Mouse (Mus musculus) bone marrow, adult 2 months (tissue): ENCODE measurements at regions not wholly inside any gene's neighbourhood (a gene's known extent, or its start where the extent isn't known, plus 50 kb on each side); places are given as distances from the start of the nearest gene placed in this dataset.

Experiments used
- H3K27ac ChIP-seq: fragments of 200-500 bp; 2 replicates; pipeline ENCODE4 v1.5.1; 2012; ENCODE audit warnings: low read depth, mild to moderate bottlenecking, control low read depth, inconsistent platforms, low read length; ENCODE audit not compliant: control insufficient read depth, poor library complexity, insufficient read depth
- H3K4me1 ChIP-seq: fragments of 200-500 bp; 2 replicates; pipeline ENCODE4 v1.6.1; 2011; ENCODE audit warnings: low read length; ENCODE audit not compliant: control insufficient read depth, insufficient read depth
- H3K4me3 ChIP-seq: fragments of 200-500 bp; replicated peaks from 2 replicates; pipeline ENCODE3; 2011; ENCODE audit warnings: mild to moderate bottlenecking, low read depth, low read length, control low read depth; ENCODE audit not compliant: control insufficient read depth
- CTCF ChIP-seq: fragments of 200-500 bp; IDR thresholded peaks from 2 replicates; pipeline ENCODE4 v1.5.1; 2011; ENCODE audit warnings: low read length, control low read depth; ENCODE audit not compliant: control insufficient read depth, insufficient read depth
- POLR2A ChIP-seq: fragments of 200-500 bp; IDR thresholded peaks from 2 replicates; pipeline ENCODE4 v1.6.1; 2011; ENCODE audit warnings: low read depth, mild to moderate bottlenecking, control low read depth, low read length, borderline replicate concordance; ENCODE audit not compliant: control insufficient read depth
- WGBS: fragments of 180-500 bp; shearing (Covaris S2); methylation state at CpG from one replicate; pipeline ENCODE4 v1.1.7; 2018; 5-methylcytosine and 5-hydroxymethylcytosine counted together

DNA sequence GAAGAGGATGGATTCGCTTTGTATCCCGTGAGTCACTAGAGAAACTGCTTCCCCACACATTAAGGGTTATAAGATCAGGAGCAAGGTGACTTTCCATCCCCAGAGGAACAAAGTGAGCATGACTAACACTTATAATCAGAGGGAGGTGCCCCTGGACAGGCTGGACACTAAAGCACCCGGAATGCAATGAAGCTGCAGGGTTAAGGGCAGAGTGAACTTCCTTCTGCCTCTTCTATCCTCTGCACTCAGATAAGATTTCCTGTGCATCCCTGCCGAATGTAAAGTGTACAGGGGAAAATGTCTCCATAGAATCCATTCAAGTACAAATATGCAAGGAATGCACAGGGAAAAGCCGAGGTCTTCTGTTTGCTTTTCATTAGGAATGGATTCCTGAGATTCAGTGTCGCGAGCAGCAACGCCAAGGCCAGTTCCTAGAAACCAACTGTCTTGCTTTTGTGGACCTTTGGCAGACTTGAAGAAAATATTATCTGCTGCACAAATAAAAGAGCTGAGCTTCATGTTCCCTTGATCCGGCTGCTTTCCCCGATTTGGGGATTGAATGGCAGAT is 58.5 kb upstream of the Fbxl7 start:
- TF ChIP-seq CTCF: no peak
- no peak for TF ChIP-seq POLR2A
- H3K4me1 ChIP-seq: no peaks in the 10 kb centered on the region
- H3K27ac ChIP-seq: no peak overlapping the region
- WGBS: 75% methylated on average over 10 of the region's 10 CpGs
- no peak overlapping the region for H3K4me3 ChIP-seq

GRCm38 (mm10) chr15:26958980-26959379 is 63.6 kb upstream of the Fbxl7 start:
- WGBS: 71% methylated on average over 2 of the region's 2 CpGs
- TF ChIP-seq POLR2A: no peak
- TF ChIP-seq CTCF: no peak
- H3K4me1 ChIP-seq: no peaks in the 10 kb centered on the region
- H3K4me3 ChIP-seq: no peak overlapping the region
- no peak overlapping the region for H3K27ac ChIP-seq

- TF ChIP-seq POLR2A: no peak
- no peak for TF ChIP-seq CTCF
- H3K27ac ChIP-seq: no peak overlapping the region
- H3K4me3 ChIP-seq: no peak overlapping the region
- H3K4me1 ChIP-seq: no peaks in the 10 kb centered on the region
- 74% methylated on average over 5 of the region's 5 CpGs for WGBS
Measured at GRCm38 (mm10) chr15:26968392-26969025, 73.1 kb upstream of the Fbxl7 start.

GRCm38 (mm10) chr15:26970770-26971169 is 75.4 kb upstream of the Fbxl7 start:
- Histone ChIP-seq H3K4me3 (no peak overlapping the region), H3K27ac (no peak overlapping the region), H3K4me1 (no peaks in the 10 kb centered on the region)
- 62% methylated on average over 1 of the region's 1 CpGs for WGBS
- no peak for TF ChIP-seq POLR2A
- TF ChIP-seq CTCF: no peak

DNA sequence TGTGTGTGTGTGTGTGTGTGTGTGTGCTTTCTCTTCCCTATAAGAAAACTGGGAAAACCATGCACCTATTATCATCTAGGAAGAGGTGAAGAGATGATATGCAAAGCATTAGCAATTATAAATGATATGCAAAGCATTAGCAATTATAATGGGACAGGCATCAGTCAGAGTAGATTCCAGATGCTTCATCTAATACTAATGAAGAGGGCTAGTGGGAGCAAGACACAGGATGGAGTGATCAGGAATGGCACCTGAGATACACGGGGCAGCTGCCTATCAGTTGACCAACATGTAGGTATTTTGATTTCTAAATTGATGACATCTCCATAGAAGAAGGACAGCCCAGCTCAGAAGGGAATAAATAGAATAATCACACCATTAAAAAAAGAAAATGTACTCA is 97.7 kb upstream of the Fbxl7 start:
- Histone ChIP-seq H3K4me1 (no peaks in the 10 kb centered on the region), H3K27ac (no peak overlapping the region), H3K4me3 (no peak overlapping the region)
- 53% methylated on average over 1 of the region's 1 CpGs for WGBS
- TF ChIP-seq POLR2A: no peak
- no peak for TF ChIP-seq CTCF

- no peak for TF ChIP-seq CTCF
- no peak for TF ChIP-seq POLR2A
- no peak overlapping the region for H3K4me3 ChIP-seq
- WGBS: 40% methylated on average over 4 of the region's 4 CpGs
- no peak overlapping the region for H3K27ac ChIP-seq
- no peaks in the 10 kb centered on the region for H3K4me1 ChIP-seq
Measured at GRCm38 (mm10) chr15:27009069-27009468, 113.7 kb upstream of the Fbxl7 start.

GRCm38 (mm10) chr15:27013906-27014658 is 118.7 kb upstream of the Fbxl7 start:
- WGBS: 67% methylated on average over 4 of the region's 4 CpGs

GRCm38 (mm10) chr15:27014659-27014974 is 119.2 kb upstream of the Fbxl7 start:
- no peaks in the 10 kb centered on the region for H3K4me1 ChIP-seq
- no peak for TF ChIP-seq CTCF
- no peak for TF ChIP-seq POLR2A
- H3K27ac ChIP-seq: no peak overlapping the region
- H3K4me3 ChIP-seq: no peak overlapping the region
- 50% methylated on average over 1 of the region's 1 CpGs for WGBS

More at GRCm38 (mm10) chr15:27013906-27014658, 118.7 kb upstream of the Fbxl7 start:
- Histone ChIP-seq H3K27ac (no peak overlapping the region), H3K4me1 (no peaks in the 10 kb centered on the region), H3K4me3 (no peak overlapping the region)
- TF ChIP-seq CTCF: no peak
- no peak for TF ChIP-seq POLR2A
